ENCODE assay signal across 8 mouse cellular contexts in genomic region chr2:94406083-94406957, GRCm38 (mm10). TPM values are rescaled to one million over a fixed set of nuclear protein-coding genes. Genes with fewer than 3 reads are reported as not detected.
DNase-seq lines count a peak whose midpoint lies in the region; ATAC-seq and TF ChIP-seq lines count a peak whose summit lies in the region.

Ttc17 (minus strand) TSS chr2:94406689.

- H3K4me1 ChIP-seq in heart, embryonic 12.5 days (replicated peaks): peaks cover 22% of the 10 kb centered on the region
- H3K4me1 ChIP-seq in kidney, postnatal 0 days (replicated peaks; ENCODE audit: insufficient read depth, low read length): peaks cover 7% of the 10 kb centered on the region; the same call in 1 of the 2 replicates
- peaks cover 10% of the 10 kb centered on the region; the same call in 1 of the 2 replicates for H3K4me1 ChIP-seq in liver, embryonic 11.5 days (replicated peaks; ENCODE audit: control insufficient read depth, insufficient read depth, low read length)
- peaks cover 12% of the 10 kb centered on the region; the same call in 1 of the 2 replicates for H3K4me1 ChIP-seq in stomach, embryonic 14.5 days (ENCODE audit: control insufficient read depth, insufficient read depth, low read length)

- H3K9ac ChIP-seq in heart, embryonic 12.5 days: peak within 1 kb of the TSS; percentile 97
- peak within 1 kb of the TSS; percentile 84 for H3K9ac ChIP-seq in kidney, postnatal 0 days (ENCODE audit: low read depth, low read length)
- peak within 1 kb of the TSS; percentile 94 for H3K9ac ChIP-seq in liver, embryonic 11.5 days (ENCODE audit: low read depth, low read length)
- peak within 1 kb of the TSS; percentile 82 for H3K9ac ChIP-seq in stomach, embryonic 14.5 days (replicated peaks; ENCODE audit: low read depth, low read length)

- peak; percentile 18; the same call in 1 of the 2 replicates for TF ChIP-seq CTCF in kidney, postnatal 0 days (IDR thresholded peaks at IDR 0.05; ENCODE audit: low read depth)

- H3K36me3 ChIP-seq in heart, embryonic 12.5 days: peaks cover 10% of the 10 kb centered on the region
- no peaks in the 10 kb centered on the region for H3K36me3 ChIP-seq in kidney, postnatal 0 days (ENCODE audit: insufficient read depth, low read length)
- peaks cover 3% of the 10 kb centered on the region; the same call in 1 of the 2 replicates for H3K36me3 ChIP-seq in liver, embryonic 11.5 days (ENCODE audit: control insufficient read depth, insufficient read depth, low read length)
- peaks cover 9% of the 10 kb centered on the region; the same call in 1 of the 2 replicates for H3K36me3 ChIP-seq in stomach, embryonic 14.5 days (ENCODE audit: control insufficient read depth, insufficient read depth, low read length)

- H3K4me3 ChIP-seq in heart, embryonic 12.5 days: peak within 1 kb of the TSS; percentile 99
- peak within 1 kb of the TSS; percentile 81 for H3K4me3 ChIP-seq in kidney, postnatal 0 days (replicated peaks; ENCODE audit: low read depth, low read length)
- peak within 1 kb of the TSS; percentile 92 for H3K4me3 ChIP-seq in liver, embryonic 11.5 days (ENCODE audit: low read depth, low read length)
- H3K4me3 ChIP-seq in stomach, embryonic 14.5 days (ENCODE audit: low read depth, low read length): peak within 1 kb of the TSS; percentile 91

- peak within 1 kb of the TSS; percentile 92 for H3K27ac ChIP-seq in heart, embryonic 12.5 days (ENCODE audit: poor library complexity, severe bottlenecking)
- peak within 1 kb of the TSS; percentile 85 for H3K27ac ChIP-seq in kidney, postnatal 0 days
- peak within 1 kb of the TSS; percentile 80 for H3K27ac ChIP-seq in liver, embryonic 11.5 days (ENCODE audit: low read depth, low read length)
- H3K27ac ChIP-seq in stomach, embryonic 14.5 days (ENCODE audit: low read length): peak within 1 kb of the TSS; percentile 89

- peak; percentile 93 for DNase-seq in CD4-positive helper T cell, adult 2 months (ENCODE audit: low read depth, low spot score)
- DNase-seq in brain, embryonic 18.5 days (ENCODE audit: low read depth, low spot score): peak; percentile 74
- peak; percentile 97 for DNase-seq in kidney, postnatal 0 days (ENCODE audit: low spot score)
- DNase-seq in liver, embryonic 11.5 days (ENCODE audit: low spot score): peak; percentile 90
- peak; percentile 91 for DNase-seq in naive thymus-derived CD4-positive, alpha-beta T cell, adult 2 months (ENCODE audit: low read depth)

- ATAC-seq in erythroid progenitor cell, adult 5-6 weeks (replicated peaks; ENCODE audit: low FRiP score, poor library complexity, severe bottlenecking): peak; percentile 99
- ATAC-seq in heart, embryonic 12.5 days (ENCODE audit: insufficient number of reproducible peaks, low FRiP score): peak; percentile 95
- ATAC-seq in kidney, postnatal 0 days (replicated peaks; ENCODE audit: low FRiP score, low read depth): peak; percentile 95
- ATAC-seq in liver, embryonic 11.5 days (replicated peaks; ENCODE audit: low FRiP score): peak; percentile 95
- peak; percentile 96 for ATAC-seq in stomach, embryonic 14.5 days (ENCODE audit: insufficient number of reproducible peaks, insufficient read depth, low FRiP score, low read depth)

- H3K27me3 ChIP-seq in heart, embryonic 12.5 days (replicated peaks): no peaks in the 10 kb centered on the region
- no peaks in the 10 kb centered on the region for H3K27me3 ChIP-seq in kidney, postnatal 0 days (ENCODE audit: insufficient read depth, low read length)
- no peaks in the 10 kb centered on the region for H3K27me3 ChIP-seq in liver, embryonic 11.5 days (replicated peaks; ENCODE audit: control insufficient read depth, insufficient read depth, low read length)
- no peaks in the 10 kb centered on the region for H3K27me3 ChIP-seq in stomach, embryonic 14.5 days (ENCODE audit: control insufficient read depth, insufficient read depth, low read length)

- no peaks in the 10 kb centered on the region for H3K9me3 ChIP-seq in heart, embryonic 12.5 days (replicated peaks)
- no peaks in the 10 kb centered on the region for H3K9me3 ChIP-seq in kidney, postnatal 0 days (replicated peaks; ENCODE audit: low read length)
- H3K9me3 ChIP-seq in liver, embryonic 11.5 days (ENCODE audit: control insufficient read depth, low read length): no peaks in the 10 kb centered on the region
- H3K9me3 ChIP-seq in stomach, embryonic 14.5 days (ENCODE audit: control insufficient read depth, low read depth, low read length): no peaks in the 10 kb centered on the region

- under 1% methylated on average over 76 of the region's 77 CpGs for WGBS in heart, embryonic 12.5 days
- 2% methylated on average over 76 of the region's 77 CpGs for WGBS in kidney, postnatal 0 days
- under 1% methylated on average over 70 of the region's 77 CpGs for WGBS in liver, embryonic 11.5 days
- WGBS in stomach, embryonic 14.5 days: under 1% methylated on average over 77 of the region's 77 CpGs

- H3K4me2 ChIP-seq in heart, embryonic 12.5 days: peak within 1 kb of the TSS; percentile 92
- peak within 1 kb of the TSS; percentile 85 for H3K4me2 ChIP-seq in kidney, postnatal 0 days (ENCODE audit: low read length)
- peak within 1 kb of the TSS; percentile 87 for H3K4me2 ChIP-seq in liver, embryonic 11.5 days
- H3K4me2 ChIP-seq in stomach, embryonic 14.5 days (replicated peaks; ENCODE audit: low read depth, low read length): peak within 1 kb of the TSS; percentile 65

RNA-seq across cellular contexts. Expression of gene Ttc17, which starts in this region (rescaled TPM):
- 11.3 and 13.7 TPM in 2 replicates for total RNA-seq in erythroid progenitor cell, adult 5-6 weeks (2015; ENCODE audit: low replicate concordance)
- total RNA-seq in erythroid progenitor cell, adult 5-6 weeks (2017; ENCODE audit: low replicate concordance): 12.4 and 17.5 TPM in 2 replicates
- 16.1 and 16.7 TPM in 2 replicates for polyA plus RNA-seq in heart, embryonic 12.5 days (2016; fragmentation: Nextera tagmentation; extraction: Ambion mirVana)
- 13.1 and 13.7 TPM in 2 replicates for polyA plus RNA-seq in kidney, postnatal 0 days (2015; fragmentation: Nextera tagmentation; extraction: Ambion mirVana)
- 9.4 and 10.8 TPM in 2 replicates for polyA plus RNA-seq in liver, embryonic 11.5 days (2014; fragmentation: Nextera tagmentation; extraction: Ambion mirVana)
- 18.8 and 21.6 TPM in 2 replicates for polyA plus RNA-seq in stomach, embryonic 14.5 days (2014; fragmentation: Nextera tagmentation; extraction: Ambion mirVana)

Comparison
In these comparisons a context has a peak if more than half of its experiments do, and no peak if none do; other contexts are left out.
1. Peak in every context shown above with its lines: DNase-seq, ATAC-seq, H3K4me3 ChIP-seq and H3K27ac ChIP-seq.